Mouse (Mus musculus) limb, embryonic 15.5 days (tissue): Measurements from ENCODE around the gene Il1rap. TPM values are rescaled to one million over a fixed set of nuclear protein-coding genes. Genes with fewer than 3 reads are reported as not detected.

Experiments
- ATAC-seq: fragments of 200-750 bp; cut with Nextera tagmentation; 2 replicates; pipeline ENCODE4 v1.8.0; 2017; ENCODE audit warnings: low read depth, moderate TSS enrichment; ENCODE audit not compliant: insufficient number of reproducible peaks, low FRiP score, low TSS enrichment
- H3K27ac ChIP-seq: fragments of 300-500 bp; sonication (generic); 2 replicates; pipeline ENCODE4 v1.5.1; 2015; ENCODE audit warnings: moderate library complexity, mild to moderate bottlenecking, inconsistent platforms
- H3K27me3 ChIP-seq: fragments of 300-500 bp; sonication (generic); 2 replicates; pipeline ENCODE4 v1.6.1; 2015; ENCODE audit warnings: inconsistent platforms
- H3K36me3 ChIP-seq: fragments of 300-500 bp; sonication (generic); 2 replicates; pipeline ENCODE4 v1.6.1; 2015; ENCODE audit warnings: inconsistent platforms
- H3K4me1 ChIP-seq: fragments of 300-500 bp; sonication (generic); 2 replicates; pipeline ENCODE4 v1.6.1; 2015; ENCODE audit warnings: inconsistent platforms
- H3K4me2 ChIP-seq: fragments of 300-500 bp; sonication (generic); 2 replicates; pipeline ENCODE4 v1.6.1; 2015; ENCODE audit warnings: mild to moderate bottlenecking, inconsistent platforms
- H3K4me3 ChIP-seq: fragments of 300-500 bp; sonication (generic); 2 replicates; pipeline ENCODE4 v1.5.1; 2015; ENCODE audit warnings: mild to moderate bottlenecking, inconsistent platforms
- H3K9ac ChIP-seq: fragments of 300-500 bp; sonication (generic); 2 replicates; pipeline ENCODE4 v1.6.1; 2015; ENCODE audit warnings: inconsistent platforms
- H3K9me3 ChIP-seq: fragments of 300-500 bp; sonication (generic); 2 replicates; pipeline ENCODE4 v1.6.1; 2016; ENCODE audit warnings: inconsistent platforms
- WGBS: fragments of 180-500 bp; shearing (Covaris S2); methylation state at CpG from one replicate; pipeline ENCODE4 v1.1.7; 2015; 5-methylcytosine and 5-hydroxymethylcytosine counted together
- polyA plus RNA-seq: library from polyadenylated mRNA; unstranded; fragments of >200 nt; fragmentation: Nextera tagmentation; extraction: Ambion mirVana; gene quantifications from 2 replicates; pipeline ENCODE4 v1.2.1, GENCODE M21; 2015

Il1rap gene
- polyA plus RNA-seq, 1 experiment from 2014 or later, result 9.9 TPM

GRCm38 (mm10) chr16:26581913-26582376, 441 bp downstream of the Il1rap start:
- Histone ChIP-seq H3K27me3 (peaks cover 6% of the 10 kb centered on the region; the same call in 1 of the 2 replicates), H3K4me1 (0 out of 2 replicates have a peak, but pooled peaks cover 5% of the 10 kb centered on the region), H3K9ac (peak overlapping the region; percentile 42), H3K4me3 (peak overlapping the region; percentile 70), H3K4me2 (peak overlapping the region; percentile 85), H3K36me3 (no peaks in the 10 kb centered on the region), H3K27ac (peak overlapping the region; percentile 69), H3K9me3 (no peaks in the 10 kb centered on the region)
- under 1% methylated on average over 16 of the region's 16 CpGs for WGBS
- 0 out of 2 replicates have a peak, but pooled peaks have one; percentile 28 for ATAC-seq

GRCm38 (mm10) chr16:26585806-26586205, 4.3 kb downstream of the Il1rap start:
- Histone ChIP-seq H3K27me3 (no peaks in the 10 kb centered on the region), H3K36me3 (no peaks in the 10 kb centered on the region), H3K9me3 (no peaks in the 10 kb centered on the region), H3K9ac (no peak overlapping the region), H3K4me2 (no peak overlapping the region), H3K4me3 (no peak overlapping the region), H3K4me1 (0 out of 2 replicates have a peak, but pooled peaks cover 5% of the 10 kb centered on the region), H3K27ac (no peak overlapping the region)
- 84% methylated on average over 5 of the region's 5 CpGs for WGBS
- ATAC-seq, result no peak

GRCm38 (mm10) chr16:26590897-26591570, 9.5 kb downstream of the Il1rap start:
- ATAC-seq, result no peak
- no peaks in the 10 kb centered on the region for H3K4me1 ChIP-seq
- H3K27ac ChIP-seq, result no peak overlapping the region
- no peak overlapping the region for H3K4me2 ChIP-seq
- no peaks in the 10 kb centered on the region for H3K36me3 ChIP-seq
- H3K9me3 ChIP-seq, result no peaks in the 10 kb centered on the region
- H3K9ac ChIP-seq, result no peak overlapping the region
- H3K4me3 ChIP-seq, result no peak overlapping the region
- 48% methylated on average over 4 of the region's 4 CpGs for WGBS
- no peaks in the 10 kb centered on the region for H3K27me3 ChIP-seq

GRCm38 (mm10) chr16:26596440-26596839, 14.9 kb downstream of the Il1rap start:
- Histone ChIP-seq H3K27ac (no peak overlapping the region), H3K36me3 (no peaks in the 10 kb centered on the region), H3K9ac (no peak overlapping the region), H3K4me1 (peaks cover 6% of the 10 kb centered on the region; the same call in 1 of the 2 replicates), H3K4me2 (no peak overlapping the region), H3K4me3 (no peak overlapping the region), H3K27me3 (no peaks in the 10 kb centered on the region), H3K9me3 (no peaks in the 10 kb centered on the region)
- ATAC-seq, result no peak
- WGBS, result 41% methylated on average over 7 of the region's 7 CpGs

- Histone ChIP-seq H3K27me3 (no peaks in the 10 kb centered on the region), H3K9me3 (no peaks in the 10 kb centered on the region), H3K4me2 (no peak overlapping the region), H3K9ac (no peak overlapping the region), H3K36me3 (no peaks in the 10 kb centered on the region), H3K27ac (no peak overlapping the region), H3K4me3 (no peak overlapping the region), H3K4me1 (peaks cover 6% of the 10 kb centered on the region; the same call in 1 of the 2 replicates)
- ATAC-seq, result no peak
- 33% methylated on average over 7 of the region's 7 CpGs for WGBS
These were observed 15.8 kb downstream of the Il1rap start for GRCm38 (mm10) chr16:26597307-26597706.

GRCm38 (mm10) chr16:26598591-26598990, 17.1 kb downstream of the Il1rap start:
- Histone ChIP-seq H3K36me3 (no peaks in the 10 kb centered on the region), H3K9ac (no peak overlapping the region), H3K9me3 (no peaks in the 10 kb centered on the region), H3K4me3 (no peak overlapping the region), H3K27me3 (no peaks in the 10 kb centered on the region), H3K27ac (no peak overlapping the region), H3K4me2 (no peak overlapping the region), H3K4me1 (peaks cover 6% of the 10 kb centered on the region; the same call in 1 of the 2 replicates)
- WGBS, result 74% methylated on average over 5 of the region's 5 CpGs
- ATAC-seq, result no peak

- Histone ChIP-seq H3K36me3 (no peaks in the 10 kb centered on the region), H3K4me3 (no peak overlapping the region), H3K27ac (no peak overlapping the region), H3K4me1 (peaks cover 6% of the 10 kb centered on the region; the same call in 1 of the 2 replicates), H3K4me2 (no peak overlapping the region), H3K27me3 (no peaks in the 10 kb centered on the region), H3K9ac (no peak overlapping the region), H3K9me3 (no peaks in the 10 kb centered on the region)
- 86% methylated on average over 1 of the region's 1 CpGs for WGBS
- ATAC-seq, result no peak
These were observed 20.0 kb downstream of the Il1rap start for GRCm38 (mm10) chr16:26601482-26601881.

- H3K4me2 ChIP-seq, result no peak overlapping the region
- no peak overlapping the region for H3K27ac ChIP-seq
- H3K9me3 ChIP-seq, result no peaks in the 10 kb centered on the region
- no peaks in the 10 kb centered on the region for H3K27me3 ChIP-seq
- no peaks in the 10 kb centered on the region for H3K36me3 ChIP-seq
- no peak overlapping the region for H3K4me3 ChIP-seq
- no peak overlapping the region for H3K9ac ChIP-seq
- ATAC-seq, result no peak
- 89% methylated on average over 3 of the region's 3 CpGs for WGBS
- no peaks in the 10 kb centered on the region for H3K4me1 ChIP-seq
These were observed 23.1 kb downstream of the Il1rap start for GRCm38 (mm10) chr16:26604621-26605020.

GRCm38 (mm10) chr16:26608003-26608402, 26.5 kb downstream of the Il1rap start:
- no peaks in the 10 kb centered on the region for H3K36me3 ChIP-seq
- H3K9ac ChIP-seq, result no peak overlapping the region
- H3K4me1 ChIP-seq, result no peaks in the 10 kb centered on the region
- no peaks in the 10 kb centered on the region for H3K27me3 ChIP-seq
- no peak for ATAC-seq
- no peak overlapping the region for H3K27ac ChIP-seq
- H3K4me2 ChIP-seq, result no peak overlapping the region
- H3K9me3 ChIP-seq, result no peaks in the 10 kb centered on the region
- no peak overlapping the region for H3K4me3 ChIP-seq
- WGBS, result 93% methylated on average over 2 of the region's 2 CpGs

GRCm38 (mm10) chr16:26610508-26610907, 29.0 kb downstream of the Il1rap start:
- Histone ChIP-seq H3K9ac (no peak overlapping the region), H3K27ac (no peak overlapping the region), H3K4me1 (no peaks in the 10 kb centered on the region), H3K4me2 (no peak overlapping the region), H3K9me3 (no peaks in the 10 kb centered on the region), H3K4me3 (no peak overlapping the region), H3K27me3 (no peaks in the 10 kb centered on the region), H3K36me3 (no peaks in the 10 kb centered on the region)
- no peak for ATAC-seq
- WGBS, result 76% methylated on average over 1 of the region's 1 CpGs

- 81% methylated on average over 10 of the region's 10 CpGs for WGBS
- no peaks in the 10 kb centered on the region for H3K36me3 ChIP-seq
- no peak for ATAC-seq
- no peak overlapping the region for H3K4me2 ChIP-seq
- H3K27me3 ChIP-seq, result no peaks in the 10 kb centered on the region
- H3K27ac ChIP-seq, result no peak overlapping the region
- no peaks in the 10 kb centered on the region for H3K4me1 ChIP-seq
- no peak overlapping the region for H3K4me3 ChIP-seq
- no peaks in the 10 kb centered on the region for H3K9me3 ChIP-seq
- no peak overlapping the region for H3K9ac ChIP-seq
These were observed 31.2 kb downstream of the Il1rap start for GRCm38 (mm10) chr16:26612499-26613220.

- no peak overlapping the region for H3K27ac ChIP-seq
- no peaks in the 10 kb centered on the region for H3K4me1 ChIP-seq
- no peaks in the 10 kb centered on the region for H3K9me3 ChIP-seq
- H3K4me3 ChIP-seq, result no peak overlapping the region
- 54% methylated on average over 1 of the region's 1 CpGs for WGBS
- no peaks in the 10 kb centered on the region for H3K36me3 ChIP-seq
- no peak overlapping the region for H3K4me2 ChIP-seq
- no peak for ATAC-seq
- no peaks in the 10 kb centered on the region for H3K27me3 ChIP-seq
- H3K9ac ChIP-seq, result no peak overlapping the region
These were observed 41.6 kb downstream of the Il1rap start for GRCm38 (mm10) chr16:26623141-26623540.
